15 mouse cellular contexts compared by ENCODE assay signal in genomic region chr11:114879666-114880065, GRCm38 (mm10). TPM values are rescaled to one million over a fixed set of nuclear protein-coding genes. Genes with fewer than 3 reads are reported as not detected.
DNase-seq lines count a peak whose midpoint lies in the region; ATAC-seq lines count a peak whose summit lies in the region.
"Had no signal": no experiment of that assay in that cellular context is flagged by ENCODE, and none has a peak within 500 bp of the region (broad histone marks: within the 10 kb centered on the region; RNA-seq: fewer than 3 reads in every experiment).

No protein-coding gene starts in this region.

- H3K36me3 ChIP-seq in limb, embryonic 10.5 days = no peaks in the 10 kb centered on the region
- H3K36me3 ChIP-seq: liver, embryonic 13.5 days; neural tube, embryonic 12.5 days had no signal

- peaks cover 28% of the 10 kb centered on the region for H3K4me1 ChIP-seq in limb, embryonic 10.5 days

- WGBS in limb, embryonic 10.5 days = 77% methylated on average over 2 of the region's 2 CpGs

- H3K4me3 ChIP-seq in limb, embryonic 10.5 days = no peak overlapping the region
- H3K4me3 ChIP-seq: erythroblast, embryonic 14.5 days; liver, embryonic 13.5 days; neural tube, embryonic 12.5 days had no signal

- intact Hi-C loops in left cerebral cortex, postnatal 25 days (cut with DNase I) = loop anchor here (1.0 to 10.0 kb wide), 3 partner anchors 33 to 165 kb away; partner anchors contain the start of gene Cd300ld3

- no peaks in the 10 kb centered on the region for H3K9me3 ChIP-seq in limb, embryonic 10.5 days (replicated peaks)
- H3K9me3 ChIP-seq: liver, embryonic 13.5 days; neural tube, embryonic 12.5 days had no signal

- peak; percentile 79 for ATAC-seq in common myeloid progenitor, adult 5-6 weeks (replicated peaks; ENCODE audit: low read depth, poor library complexity, severe bottlenecking)
- ATAC-seq in erythroblast, adult 5-6 weeks (replicated peaks; ENCODE audit: low FRiP score, poor library complexity, severe bottlenecking) = no peak
- ATAC-seq: inflammation-experienced regulatory T-cells, adult 6 months had no signal

- no peak overlapping the region for H3K27ac ChIP-seq in limb, embryonic 10.5 days
- H3K27ac ChIP-seq: liver, embryonic 13.5 days; neural tube, embryonic 12.5 days had no signal

- peak; percentile 11 to 29 for DNase-seq in left cerebral cortex, postnatal 25 days (ENCODE audit: low spot score in 2 of 2)
- no peak for DNase-seq in left cerebral cortex, adult 8-10 months (ENCODE audit: low spot score in 2 of 2)
- DNase-seq in NIH3T3 (ENCODE audit: low read depth) = peak; percentile 28
- peak; percentile 76 to 86 for DNase-seq in monocyte, adult 2 months (ENCODE audit: low read depth in 1 of 2, low spot score in 2 of 2)
- DNase-seq in limb, embryonic 10.5 days (ENCODE audit: low spot score) = no peak
- DNase-seq: adrenal gland, postnatal 25 days; cerebellum, adult 11-12 months; heart, postnatal 14 days; liver, embryonic 13.5 days; midbrain, embryonic 14.5 days had no signal

- H3K27me3 ChIP-seq in limb, embryonic 10.5 days (ENCODE audit: low read depth, poor library complexity, severe bottlenecking) = no peaks in the 10 kb centered on the region
- H3K27me3 ChIP-seq: liver, embryonic 13.5 days; neural tube, embryonic 12.5 days had no signal

RNA-seq across cellular contexts. Expression of gene Cd300a, which starts 10.2 kb away (rescaled TPM):
- under 1 TPM; 0.37 to 0.55 TPM for total RNA-seq in left cerebral cortex, postnatal 25 days (2021)
- total RNA-seq in left cerebral cortex, adult 8-10 months (2022) = under 1 TPM; 0.40 to 0.87 (median 0.73) TPM
- total RNA-seq in common myeloid progenitor, adult 5-6 weeks (2017) = 11.4 and 24.8 TPM in 2 replicates
- 3.8 and 4.8 TPM in 2 replicates for total RNA-seq in erythroblast, adult 5-6 weeks (2015; ENCODE audit: low replicate concordance)
- total RNA-seq in erythroblast, adult 5-6 weeks (2017; ENCODE audit: low replicate concordance) = 3.7 and 7.1 TPM in 2 replicates
- 0.49 and 0.67 TPM in 2 replicates for polyA plus RNA-seq in limb, embryonic 10.5 days (2016; fragmentation: Nextera tagmentation; extraction: Ambion mirVana)
- polyA plus RNA-seq: erythroblast, embryonic 14.5 days had no signal

RNA-seq across cellular contexts. Expression of gene Gprc5c, which starts 28.7 kb away (rescaled TPM):
- total RNA-seq in left cerebral cortex, postnatal 25 days (2021) = 1 to 10 TPM; 4.2 to 6.4 TPM
- 1 to 10 TPM; 4.6 to 5.6 (median 5.4) TPM for total RNA-seq in left cerebral cortex, adult 8-10 months (2022)
- total RNA-seq in common myeloid progenitor, adult 5-6 weeks (2017) = not detected in 2 replicates
- total RNA-seq in erythroblast, adult 5-6 weeks (2015; ENCODE audit: low replicate concordance) = 0.77 TPM in 1 of 2 replicates, not detected in the other
- total RNA-seq in erythroblast, adult 5-6 weeks (2017; ENCODE audit: low replicate concordance) = 0.09 TPM in 1 of 2 replicates, not detected in the other
- polyA plus RNA-seq in limb, embryonic 10.5 days (2016; fragmentation: Nextera tagmentation; extraction: Ambion mirVana) = 40.7 and 50.1 TPM in 2 replicates
- polyA plus RNA-seq: inflammation-experienced regulatory T-cells, adult 6 months had no signal

RNA-seq across cellular contexts. Expression of gene Cd300lb, which starts 54.5 kb away (rescaled TPM):
- not detected for total RNA-seq in left cerebral cortex, postnatal 25 days (2021)
- not detected for total RNA-seq in left cerebral cortex, adult 8-10 months (2022)
- 8.5 and 9.5 TPM in 2 replicates for total RNA-seq in common myeloid progenitor, adult 5-6 weeks (2017)
- total RNA-seq in erythroblast, adult 5-6 weeks (2015; ENCODE audit: low replicate concordance) = 9.2 and 20.9 TPM in 2 replicates
- 9.6 and 14.8 TPM in 2 replicates for total RNA-seq in erythroblast, adult 5-6 weeks (2017; ENCODE audit: low replicate concordance)
- not detected in 2 replicates for polyA plus RNA-seq in limb, embryonic 10.5 days (2016; fragmentation: Nextera tagmentation; extraction: Ambion mirVana)
- polyA plus RNA-seq: erythroblast, embryonic 14.5 days; inflammation-experienced regulatory T-cells, adult 6 months; neural tube, embryonic 12.5 days had no signal

Comparison
In these comparisons a context has a peak if more than half of its experiments do, and no peak if none do; other contexts are left out.
1. DNase-seq: peak in left cerebral cortex, postnatal 25 days (2 of 2), NIH3T3 (single experiment) and monocyte, adult 2 months (2 of 2); none in left cerebral cortex, adult 8-10 months (0 of 2) and limb, embryonic 10.5 days (single experiment).